Mouse (Mus musculus) heart, adult 2 months (tissue): ENCODE results near the gene Rhot2.

Experiments used
- CTCF ChIP-seq: fragments of 200-600 bp; IDR thresholded peaks from 2 replicates; pipeline ENCODE4 v1.8.1; 2022; ENCODE audit warnings: antibody characterized with exemption, mild to moderate bottlenecking, moderate library complexity
- POLR2A ChIP-seq: fragments of 200-500 bp; IDR thresholded peaks from 2 replicates; pipeline ENCODE4 v1.6.1; 2011; ENCODE audit warnings: mild to moderate bottlenecking, low read depth, low read length, control low read depth; ENCODE audit not compliant: insufficient read depth

- TF ChIP-seq CTCF (no peak), POLR2A (no peak)
These were observed 22.8 kb upstream of the Rhot2 start for GRCm38 (mm10) chr17:25867509-25867835.
